Mouse (Mus musculus) CH12.LX (cell line): Measurements from ENCODE around the gene Mmd. TPM values are rescaled to one million over a fixed set of nuclear protein-coding genes. Genes with fewer than 3 reads are reported as not detected.
A peak's percentile ranks its signal among the peaks of the same experiment; 100 is the strongest.

Experiments used
- DNase-seq: peaks from one replicate; pipeline ENCODE4 v3.0.0-alpha.2; 2013; ENCODE audit errors: extremely low read depth
- H3K27ac ChIP-seq: 2 replicates; pipeline ENCODE4 v1.5.1; 2012; ENCODE audit warnings: low read depth, mild to moderate bottlenecking, control low read depth, moderate library complexity; ENCODE audit not compliant: insufficient read depth
- H3K27me3 ChIP-seq: replicated peaks from 2 replicates; pipeline ENCODE3; 2012; ENCODE audit warnings: inconsistent platforms
- H3K36me3 ChIP-seq, 2 experiments: replicated peaks in 1 of 2; 2 replicates each; pipeline versions ENCODE3 to v1.6.1; 2012; ENCODE audit warnings: inconsistent platforms in 1 of 2, low read length in 1 of 2, mild to moderate bottlenecking in 1 of 2, mixed read lengths in 1 of 2, moderate library complexity in 1 of 2; ENCODE audit not compliant: control insufficient read depth in 1 of 2, insufficient read depth in 1 of 2
- H3K4me1 ChIP-seq, 2 experiments: 2 replicates each; pipeline ENCODE4 v1.6.1; 2012; ENCODE audit warnings: inconsistent platforms in 1 of 2, moderate library complexity in 1 of 2; ENCODE audit not compliant: insufficient read depth in 2 of 2, control insufficient read depth in 1 of 2
- H3K4me2 ChIP-seq: 2 replicates; pipeline ENCODE4 v1.6.1; 2012; ENCODE audit warnings: low read depth, mild to moderate bottlenecking, control low read depth; ENCODE audit not compliant: poor library complexity, insufficient read depth, severe bottlenecking
- H3K4me3 ChIP-seq, 3 experiments: fragments of 150-350 bp in 1 of 3; sonication (generic) in 1 of 3; replicated peaks in 1 of 3; 2 replicates each; pipeline versions ENCODE3 to v1.5.1; 2011 to 2012; ENCODE audit warnings: low read depth in 2 of 3, low read length in 2 of 3, mild to moderate bottlenecking in 2 of 3, moderate library complexity in 2 of 3, control low read depth in 1 of 3, improper control_type of control experiment in 1 of 3, inconsistent platforms in 1 of 3, mixed read lengths in 1 of 3; ENCODE audit not compliant: poor library complexity in 1 of 3
- H3K79me2 ChIP-seq: replicated peaks from 2 replicates; pipeline ENCODE4 v1.6.1; 2012; ENCODE audit warnings: mild to moderate bottlenecking, moderate library complexity; ENCODE audit not compliant: control insufficient read depth, poor library complexity, insufficient read depth, severe bottlenecking; ENCODE audit errors: extremely low read depth
- H3K9ac ChIP-seq: 2 replicates; pipeline ENCODE4 v1.6.1; 2012; ENCODE audit warnings: low read depth, mild to moderate bottlenecking, control low read depth, moderate library complexity; ENCODE audit not compliant: insufficient read depth
- H3K9me3 ChIP-seq: replicated peaks from 2 replicates; pipeline ENCODE3; 2012; ENCODE audit warnings: low read length, inconsistent platforms, mixed read lengths
- BHLHE40 ChIP-seq: IDR thresholded peaks from 2 replicates; pipeline ENCODE4 v1.6.1; 2011; ENCODE audit warnings: mild to moderate bottlenecking, low read depth, low read length, improper control_type of control experiment
- CHD1 ChIP-seq: IDR thresholded peaks from 2 replicates; pipeline ENCODE4 v1.6.1; 2012; ENCODE audit warnings: low read depth, low read length, improper control_type of control experiment, inconsistent platforms
- CHD2 ChIP-seq: IDR thresholded peaks from 2 replicates; pipeline ENCODE4 v1.6.1; 2011; ENCODE audit warnings: low read length, improper control_type of control experiment
- CTCF ChIP-seq, 2 experiments: IDR thresholded peaks in 1 of 2; conservative IDR thresholded peaks in 1 of 2; 2 replicates each; pipeline ENCODE4 v1.5.1; 2011 to 2012; ENCODE audit warnings: low read depth in 2 of 2, low read length in 2 of 2, improper control_type of control experiment in 1 of 2, inconsistent platforms in 1 of 2, mild to moderate bottlenecking in 1 of 2, moderate library complexity in 1 of 2
- E2F4 ChIP-seq: IDR thresholded peaks from 2 replicates; pipeline ENCODE4 v1.6.1; 2011; ENCODE audit warnings: low read depth, low read length, improper control_type of control experiment; ENCODE audit not compliant: insufficient replicate concordance
- ELF1 ChIP-seq: IDR thresholded peaks from 2 replicates; pipeline ENCODE4 v1.6.1; 2014; ENCODE audit warnings: low read depth, mild to moderate bottlenecking, inconsistent platforms, low read length, improper control_type of control experiment
- EP300 ChIP-seq: IDR thresholded peaks from 2 replicates; pipeline ENCODE4 v1.6.1; 2011; ENCODE audit warnings: low read length, improper control_type of control experiment
- ETS1 ChIP-seq: conservative IDR thresholded peaks from 2 replicates; pipeline ENCODE4 v1.6.1; 2012; ENCODE audit warnings: low read depth, mild to moderate bottlenecking, inconsistent platforms, low read length, improper control_type of control experiment, moderate library complexity
- GABPA ChIP-seq: IDR thresholded peaks from 2 replicates; pipeline ENCODE4 v1.6.1; 2012; ENCODE audit warnings: low read depth, low read length, improper control_type of control experiment, inconsistent platforms; ENCODE audit not compliant: insufficient replicate concordance
- HCFC1 ChIP-seq: IDR thresholded peaks from 2 replicates; pipeline ENCODE4 v1.6.1; 2012; ENCODE audit warnings: low read depth, mild to moderate bottlenecking, inconsistent platforms, low read length, improper control_type of control experiment
- IRF4 ChIP-seq: IDR thresholded peaks from 2 replicates; pipeline ENCODE4 v1.6.1; 2014; ENCODE audit warnings: low read depth, mild to moderate bottlenecking, inconsistent platforms, low read length, improper control_type of control experiment
- JUN ChIP-seq: IDR thresholded peaks from 2 replicates; pipeline ENCODE4 v1.6.1; 2011; ENCODE audit warnings: low read depth, mild to moderate bottlenecking, low read length, improper control_type of control experiment, moderate library complexity; ENCODE audit not compliant: insufficient read depth
- JUND ChIP-seq: conservative IDR thresholded peaks from 2 replicates; pipeline ENCODE4 v1.6.1; 2011; ENCODE audit warnings: low read depth, low read length, improper control_type of control experiment
- KAT2A ChIP-seq: IDR thresholded peaks from 2 replicates; pipeline ENCODE4 v1.6.1; 2012; ENCODE audit warnings: low read length, improper control_type of control experiment, inconsistent platforms; ENCODE audit not compliant: insufficient replicate concordance
- MAFK ChIP-seq: IDR thresholded peaks from 2 replicates; pipeline ENCODE4 v1.6.1; 2011; ENCODE audit warnings: low read length, improper control_type of control experiment; ENCODE audit not compliant: insufficient replicate concordance
- MAX ChIP-seq: IDR thresholded peaks from 2 replicates; pipeline ENCODE4 v1.6.1; 2011; ENCODE audit warnings: low read length, improper control_type of control experiment
- MAZ ChIP-seq: IDR thresholded peaks from 2 replicates; pipeline ENCODE4 v1.6.1; 2012; ENCODE audit warnings: low read depth, mild to moderate bottlenecking, inconsistent platforms, low read length, improper control_type of control experiment, moderate library complexity
- MEF2A ChIP-seq: IDR thresholded peaks from 2 replicates; pipeline ENCODE4 v1.6.1; 2014; ENCODE audit warnings: low read depth, mild to moderate bottlenecking, inconsistent platforms, low read length, improper control_type of control experiment, borderline replicate concordance
- MXI1 ChIP-seq: IDR thresholded peaks from 2 replicates; pipeline ENCODE4 v1.6.1; 2011; ENCODE audit warnings: mild to moderate bottlenecking, low read depth, low read length, improper control_type of control experiment
- MYC ChIP-seq: IDR thresholded peaks from 2 replicates; pipeline ENCODE4 v1.6.1; 2011; ENCODE audit warnings: low read depth, mild to moderate bottlenecking, improper control_type of control experiment, low read length
- NELFE ChIP-seq: IDR thresholded peaks from 2 replicates; pipeline ENCODE4 v1.6.1; 2011; ENCODE audit warnings: low read depth, low read length, improper control_type of control experiment
- NRF1 ChIP-seq: IDR thresholded peaks from 2 replicates; pipeline ENCODE4 v1.6.1; 2014; ENCODE audit warnings: low read depth, mild to moderate bottlenecking, inconsistent platforms, low read length, improper control_type of control experiment, moderate library complexity
- PAX5 ChIP-seq: IDR thresholded peaks from 2 replicates; pipeline ENCODE4 v1.6.1; 2012; ENCODE audit warnings: low read length, inconsistent platforms, mixed read lengths
- POLR2A ChIP-seq: IDR thresholded peaks from 2 replicates; pipeline ENCODE4 v1.6.1; 2011; ENCODE audit warnings: low read depth, mild to moderate bottlenecking, improper control_type of control experiment, low read length
- POLR2AphosphoS2 ChIP-seq: IDR thresholded peaks from 2 replicates; pipeline ENCODE4 v1.6.1; 2011; ENCODE audit warnings: low read depth, low read length, improper control_type of control experiment
- RAD21 ChIP-seq: IDR thresholded peaks from 2 replicates; pipeline ENCODE4 v1.6.1; 2011; ENCODE audit warnings: low read depth, mild to moderate bottlenecking, low read length, improper control_type of control experiment, moderate library complexity
- RCOR1 ChIP-seq: conservative IDR thresholded peaks from 2 replicates; pipeline ENCODE4 v1.6.1; 2012; ENCODE audit warnings: low read depth, mild to moderate bottlenecking, inconsistent platforms, low read length, improper control_type of control experiment
- SIN3A ChIP-seq: IDR thresholded peaks from 2 replicates; pipeline ENCODE4 v1.6.1; 2012; ENCODE audit warnings: low read length, improper control_type of control experiment, inconsistent platforms
- SMC3 ChIP-seq: IDR thresholded peaks from 2 replicates; pipeline ENCODE4 v1.6.1; 2011; ENCODE audit warnings: low read depth, low read length, improper control_type of control experiment
- TBP ChIP-seq: conservative IDR thresholded peaks from 2 replicates; pipeline ENCODE4 v1.6.1; 2011; ENCODE audit warnings: low read depth, low read length, improper control_type of control experiment
- TCF12 ChIP-seq: IDR thresholded peaks from 2 replicates; pipeline ENCODE4 v1.6.1; 2014; ENCODE audit warnings: low read depth, mild to moderate bottlenecking, inconsistent platforms, low read length, improper control_type of control experiment
- UBTF ChIP-seq: IDR thresholded peaks from 2 replicates; pipeline ENCODE4 v1.6.1; 2012; ENCODE audit warnings: low read depth, mild to moderate bottlenecking, inconsistent platforms, low read length, improper control_type of control experiment, moderate library complexity
- USF1 ChIP-seq: IDR thresholded peaks from 2 replicates; pipeline ENCODE4 v1.6.1; 2014; ENCODE audit warnings: low read depth, mild to moderate bottlenecking, inconsistent platforms, low read length, improper control_type of control experiment
- USF2 ChIP-seq: conservative IDR thresholded peaks from 2 replicates; pipeline ENCODE4 v1.6.1; 2011; ENCODE audit warnings: low read depth, low read length, improper control_type of control experiment
- ZC3H11A ChIP-seq: IDR thresholded peaks from 2 replicates; pipeline ENCODE4 v1.6.1; 2012; ENCODE audit warnings: low read depth, mild to moderate bottlenecking, inconsistent platforms, low read length, improper control_type of control experiment
- ZKSCAN1 ChIP-seq: IDR thresholded peaks from 2 replicates; pipeline ENCODE4 v1.6.1; 2012; ENCODE audit warnings: low read depth, inconsistent platforms, low read length, improper control_type of control experiment, borderline replicate concordance
- ZMIZ1 ChIP-seq: IDR thresholded peaks from 2 replicates; pipeline ENCODE4 v1.6.1; 2012; ENCODE audit warnings: low read depth, mild to moderate bottlenecking, inconsistent platforms, low read length, improper control_type of control experiment
- ZNF384 ChIP-seq: IDR thresholded peaks from 2 replicates; pipeline ENCODE4 v1.6.1; 2012; ENCODE audit warnings: low read depth, low read length, improper control_type of control experiment, inconsistent platforms
- dilution Hi-C: fragments of 300-500 bp; cut with MboI; formaldehyde crosslinking; loops from 2 replicates; pipeline ENCODE4 v1.14.3; 2020; ENCODE audit warnings: low sequenced_read_pairs; ENCODE audit not compliant: extremely low pct_unique_long_range_greater_than_20kb, extremely low pct_ligation_motif_present
- in situ Hi-C: fragments of 300-500 bp; cut with MboI; formaldehyde crosslinking; loops from 3 replicates; pipeline ENCODE4 v1.14.3; 2019; ENCODE audit warnings: low sequenced_read_pairs, low pct_ligation_motif_present, low pct_unique_long_range_greater_than_20kb, mixed read lengths
- polyA plus RNA-seq: library from polyadenylated mRNA; unstranded; fragments of >175 nt; gene quantifications from 2 replicates; pipeline ENCODE4 v1.2.1, GENCODE M21; 2012; ENCODE audit warnings: low read depth; ENCODE audit not compliant: insufficient read length
- total RNA-seq, 2 experiments: library from RNA; depleted of rRNA; stranded (reverse); fragments of 300-350 nt in 1 of 2; fragments of >200 nt in 1 of 2; gene quantifications; 2 replicates each; pipeline ENCODE4 v1.2.3; 2012 to 2014

Gene Mmd
- 10.3 and 13.8 TPM in 2 replicates for total RNA-seq (2012; rRNA removed)
- 60.4 and 70.5 TPM in 2 replicates for total RNA-seq (2014; rRNA removed)
- polyA plus RNA-seq, result 36.1 and 39.8 TPM in 2 replicates

- Histone ChIP-seq H3K4me2 (peak within 1 kb of the TSS; percentile 41), H3K27me3 (no peaks in the 10 kb centered on the region), H3K27ac (0 out of 2 replicates have a peak within 1 kb of the TSS, but pooled peaks have one; percentile 15), H3K4me3 (peak within 1 kb of the TSS; percentile 78 to 87 (median 86)), H3K36me3 (peaks cover 0 to 23% of the 10 kb centered on the region in 2 experiments), H3K4me1 (peaks cover 16 to 65% of the 10 kb centered on the region in 2 experiments), H3K9ac (peak within 1 kb of the TSS; percentile 85), H3K9me3 (no peaks in the 10 kb centered on the region), H3K79me2 (no peaks in the 10 kb centered on the region; the same call in 1 of the 2 replicates)
- DNase-seq, result peak; percentile 99
- dilution Hi-C loops (no loop called here), in situ Hi-C loops (no loop called here)
- no peak for TF ChIP-seq MAFK
- peak; percentile 92 for TF ChIP-seq NELFE
- TF ChIP-seq CHD1, result 0 out of 2 replicates have a peak, but pooled peaks have one; percentile 43
- no peak for TF ChIP-seq PAX5
- TF ChIP-seq ZMIZ1, result peak; percentile 90; the same call in 1 of the 2 replicates
- TF ChIP-seq SMC3, result peak; percentile 5; the same call in 1 of the 2 replicates
- TF ChIP-seq MYC, result 0 out of 2 replicates have a peak, but pooled peaks have one; percentile 26
- peak; percentile 88 for TF ChIP-seq TCF12
- peak; percentile 74; the same call in 1 of the 2 replicates for TF ChIP-seq MAZ
- TF ChIP-seq UBTF, result peak; percentile 82
- peak; percentile 82; the same call in 1 of the 2 replicates for TF ChIP-seq POLR2AphosphoS2
- TF ChIP-seq ETS1, result no peak
- no peak for TF ChIP-seq GABPA
- TF ChIP-seq ELF1, result peak; percentile 91
- 0 out of 2 replicates have a peak, but pooled peaks have one; percentile 29 for TF ChIP-seq BHLHE40
- no peak for TF ChIP-seq ZC3H11A
- TF ChIP-seq CHD2, result peak; percentile 63
- peak; percentile 33; the same call in 1 of the 2 replicates for TF ChIP-seq EP300
- peak; percentile 85 for TF ChIP-seq NRF1
- TF ChIP-seq USF1, result no peak
- TF ChIP-seq USF2, result no peak
- TF ChIP-seq KAT2A, result no peak
- peak; percentile 58 for TF ChIP-seq IRF4
- peak; percentile 44 for TF ChIP-seq HCFC1
- no peak for TF ChIP-seq E2F4
- no peak for TF ChIP-seq MEF2A
- no peak for TF ChIP-seq JUND
- peak; percentile 96 for TF ChIP-seq POLR2A
- no peak for TF ChIP-seq RCOR1
- TF ChIP-seq ZKSCAN1, result no peak
- TF ChIP-seq RAD21, result no peak
- no peak; the same call in 1 of the 2 replicates for TF ChIP-seq MXI1
- TF ChIP-seq MAX, result peak; percentile 49; the same call in 1 of the 2 replicates
- TF ChIP-seq CTCF (conservative IDR thresholded peaks at IDR 0.05 in 1 of 2, IDR thresholded peaks at IDR 0.05 in 1 of 2; ENCODE audit: low read depth in 2 of 2, low read length in 2 of 2), result no peak
- peak; percentile 94 for TF ChIP-seq TBP
- no peak for TF ChIP-seq ZNF384
- peak; percentile 78 for TF ChIP-seq SIN3A
- no peak for TF ChIP-seq JUN
Observed at GRCm38 (mm10) chr11:90249025-90249650, at the start of gene Mmd. Mmd (plus strand) TSS chr11:90249456.
